Mouse (Mus musculus) hindbrain, embryonic 16.5 days (tissue): ENCODE measurements at regions not wholly inside any gene's neighbourhood (a gene's known extent, or its start where the extent isn't known, plus 50 kb on each side); places are given as distances from the start of the nearest gene placed in this dataset.

Experiments used
- ATAC-seq: fragments of 200-750 bp; cut with Nextera tagmentation; 2 replicates; pipeline ENCODE4 v1.8.0; 2017; ENCODE audit warnings: moderate TSS enrichment, moderate library complexity
- H3K27ac ChIP-seq: fragments of 300-500 bp; sonication (generic); 2 replicates; pipeline ENCODE4 v1.5.1; 2014; ENCODE audit warnings: low read depth, mild to moderate bottlenecking, control low read depth, low read length, moderate library complexity
- H3K27me3 ChIP-seq: fragments of 300-500 bp; sonication (generic); replicated peaks from 2 replicates; pipeline ENCODE4 v1.6.1; 2014; ENCODE audit warnings: low read length; ENCODE audit not compliant: control insufficient read depth, insufficient read depth
- H3K36me3 ChIP-seq: fragments of 300-500 bp; sonication (generic); 2 replicates; pipeline ENCODE4 v1.6.1; 2014; ENCODE audit warnings: mild to moderate bottlenecking, low read length, moderate library complexity, mixed read lengths; ENCODE audit not compliant: control insufficient read depth, insufficient read depth
- H3K4me1 ChIP-seq: fragments of 300-500 bp; sonication (generic); 2 replicates; pipeline ENCODE4 v1.6.1; 2014; ENCODE audit warnings: low read depth, low read length; ENCODE audit not compliant: control insufficient read depth, insufficient read depth
- H3K4me2 ChIP-seq: fragments of 300-500 bp; sonication (generic); 2 replicates; pipeline ENCODE4 v1.6.1; 2014; ENCODE audit warnings: mild to moderate bottlenecking, low read length, control low read depth, moderate library complexity
- H3K4me3 ChIP-seq: fragments of 300-500 bp; sonication (generic); 2 replicates; pipeline ENCODE4 v1.5.1; 2014; ENCODE audit warnings: mild to moderate bottlenecking, low read length, control low read depth, moderate library complexity
- H3K9ac ChIP-seq: fragments of 300-500 bp; sonication (generic); 2 replicates; pipeline ENCODE4 v1.6.1; 2014; ENCODE audit warnings: low read depth, mild to moderate bottlenecking, control low read depth, low read length, moderate library complexity
- H3K9me3 ChIP-seq: fragments of 300-500 bp; sonication (generic); 2 replicates; pipeline ENCODE4 v1.6.1; 2014; ENCODE audit warnings: mild to moderate bottlenecking, low read length, moderate library complexity; ENCODE audit not compliant: control insufficient read depth
- WGBS: fragments of 180-500 bp; shearing (Covaris S2); extraction: QIAGEN DNeasy Blood & Tissue Kit; methylation state at CpG from one replicate; pipeline ENCODE4 v1.1.7; 2014; 5-methylcytosine and 5-hydroxymethylcytosine counted together

- H3K9ac ChIP-seq: no peak overlapping the region
- H3K4me2 ChIP-seq: no peak overlapping the region
- ATAC-seq: no peak
- peaks cover 3% of the 10 kb centered on the region; the same call in 1 of the 2 replicates for H3K4me1 ChIP-seq
- H3K27me3 ChIP-seq: no peaks in the 10 kb centered on the region
- no peaks in the 10 kb centered on the region for H3K9me3 ChIP-seq
- WGBS: 87% methylated on average over 7 of the region's 7 CpGs
- H3K36me3 ChIP-seq: no peaks in the 10 kb centered on the region
- H3K27ac ChIP-seq: no peak overlapping the region
- H3K4me3 ChIP-seq: no peak overlapping the region
Measured at GRCm38 (mm10) chr5:75388699-75389260, 185.9 kb upstream of the Kit start.

- Histone ChIP-seq H3K4me3 (no peak overlapping the region), H3K4me1 (peaks cover 3% of the 10 kb centered on the region; the same call in 1 of the 2 replicates), H3K27ac (no peak overlapping the region), H3K9ac (no peak overlapping the region), H3K4me2 (no peak overlapping the region), H3K27me3 (no peaks in the 10 kb centered on the region), H3K36me3 (no peaks in the 10 kb centered on the region), H3K9me3 (no peaks in the 10 kb centered on the region)
- 65% methylated on average over 7 of the region's 7 CpGs for WGBS
- no peak for ATAC-seq
Measured at GRCm38 (mm10) chr5:75389433-75389971, 185.2 kb upstream of the Kit start.

- ATAC-seq: no peak
- 72% methylated on average over 5 of the region's 5 CpGs for WGBS
- peaks cover 8% of the 10 kb centered on the region for H3K4me1 ChIP-seq
- no peak overlapping the region for H3K27ac ChIP-seq
- H3K4me2 ChIP-seq: no peak overlapping the region
- no peaks in the 10 kb centered on the region for H3K9me3 ChIP-seq
- no peak overlapping the region for H3K4me3 ChIP-seq
- H3K9ac ChIP-seq: no peak overlapping the region
- H3K36me3 ChIP-seq: no peaks in the 10 kb centered on the region
- no peaks in the 10 kb centered on the region for H3K27me3 ChIP-seq
Measured at GRCm38 (mm10) chr5:75398820-75399219, 175.9 kb upstream of the Kit start.

- Histone ChIP-seq H3K9ac (no peak overlapping the region), H3K4me3 (no peak overlapping the region), H3K4me2 (no peak overlapping the region), H3K36me3 (no peaks in the 10 kb centered on the region), H3K9me3 (no peaks in the 10 kb centered on the region), H3K4me1 (peaks cover 13% of the 10 kb centered on the region), H3K27ac (no peak overlapping the region), H3K27me3 (no peaks in the 10 kb centered on the region)
- 39% methylated on average over 3 of the region's 3 CpGs for WGBS
- 0 out of 2 replicates have a peak, but pooled peaks have one; percentile 27 for ATAC-seq
Measured at GRCm38 (mm10) chr5:75401734-75402133, 173.0 kb upstream of the Kit start.

- Histone ChIP-seq H3K4me1 (peaks cover 13% of the 10 kb centered on the region), H3K27ac (no peak overlapping the region), H3K36me3 (no peaks in the 10 kb centered on the region), H3K9ac (no peak overlapping the region), H3K4me2 (no peak overlapping the region), H3K27me3 (no peaks in the 10 kb centered on the region), H3K4me3 (no peak overlapping the region), H3K9me3 (no peaks in the 10 kb centered on the region)
- 47% methylated on average over 3 of the region's 3 CpGs for WGBS
- no peak for ATAC-seq
Measured at GRCm38 (mm10) chr5:75402631-75403030, 172.1 kb upstream of the Kit start.

- H3K27me3 ChIP-seq: no peaks in the 10 kb centered on the region
- no peaks in the 10 kb centered on the region for H3K9me3 ChIP-seq
- H3K36me3 ChIP-seq: no peaks in the 10 kb centered on the region
- no peak for ATAC-seq
- no peak overlapping the region for H3K4me3 ChIP-seq
- H3K27ac ChIP-seq: no peak overlapping the region
- H3K9ac ChIP-seq: no peak overlapping the region
- peaks cover 13% of the 10 kb centered on the region for H3K4me1 ChIP-seq
- 89% methylated on average over 5 of the region's 5 CpGs for WGBS
- H3K4me2 ChIP-seq: no peak overlapping the region
Measured at GRCm38 (mm10) chr5:75403531-75403930, 171.2 kb upstream of the Kit start.

GRCm38 (mm10) chr5:75404601-75405285 is 170.0 kb upstream of the Kit start:
- Histone ChIP-seq H3K27me3 (no peaks in the 10 kb centered on the region), H3K4me1 (peaks cover 13% of the 10 kb centered on the region), H3K9me3 (no peaks in the 10 kb centered on the region), H3K4me3 (no peak overlapping the region), H3K36me3 (no peaks in the 10 kb centered on the region), H3K27ac (no peak overlapping the region), H3K4me2 (no peak overlapping the region), H3K9ac (no peak overlapping the region)
- WGBS: 38% methylated on average over 9 of the region's 9 CpGs
- 0 out of 2 replicates have a peak, but pooled peaks have one; percentile 46 for ATAC-seq

GRCm38 (mm10) chr5:75405496-75405895 is 169.2 kb upstream of the Kit start:
- ATAC-seq: peak; percentile 44
- Histone ChIP-seq H3K4me1 (peaks cover 13% of the 10 kb centered on the region), H3K4me3 (no peak overlapping the region), H3K27me3 (no peaks in the 10 kb centered on the region), H3K9ac (no peak overlapping the region), H3K27ac (no peak overlapping the region), H3K4me2 (no peak overlapping the region), H3K9me3 (no peaks in the 10 kb centered on the region), H3K36me3 (no peaks in the 10 kb centered on the region)
- 29% methylated on average over 7 of the region's 7 CpGs for WGBS

- 59% methylated on average over 10 of the region's 10 CpGs for WGBS
- Histone ChIP-seq H3K4me2 (no peak overlapping the region), H3K36me3 (no peaks in the 10 kb centered on the region), H3K4me3 (no peak overlapping the region), H3K4me1 (peaks cover 7% of the 10 kb centered on the region), H3K9me3 (no peaks in the 10 kb centered on the region), H3K27me3 (no peaks in the 10 kb centered on the region), H3K9ac (no peak overlapping the region), H3K27ac (no peak overlapping the region)
- ATAC-seq: no peak
Measured at GRCm38 (mm10) chr5:75407686-75408085, 167.0 kb upstream of the Kit start.
